Mouse (Mus musculus) heart, adult 2 months (tissue): Measurements from ENCODE around the gene Trappc2. TPM values are rescaled to one million over a fixed set of nuclear protein-coding genes. Genes with fewer than 3 reads are reported as not detected.

ENCODE experiments used
- DNase-seq, 2 experiments: peaks; one replicate each; pipeline ENCODE4 v3.0.0; 2021
- H3K27ac ChIP-seq: fragments of 200-600 bp; 2 replicates; pipeline ENCODE4 v1.8.1; 2022
- H3K27me3 ChIP-seq: fragments of 200-500 bp; 2 replicates; pipeline ENCODE4 v1.6.1; 2012; ENCODE audit warnings: mild to moderate bottlenecking, low read length, inconsistent platforms, mixed read lengths; ENCODE audit not compliant: control insufficient read depth, insufficient read depth
- H3K36me3 ChIP-seq: fragments of 200-500 bp; 2 replicates; pipeline ENCODE4 v1.6.1; 2012; ENCODE audit warnings: low read length, inconsistent platforms; ENCODE audit not compliant: control insufficient read depth, insufficient read depth
- H3K4me1 ChIP-seq: fragments of 200-500 bp; 2 replicates; pipeline ENCODE4 v1.6.1; 2011; ENCODE audit warnings: low read length; ENCODE audit not compliant: control insufficient read depth, insufficient read depth
- H3K4me3 ChIP-seq: fragments of 200-600 bp; 2 replicates; pipeline ENCODE4 v1.8.1; 2022
- H3K79me2 ChIP-seq: fragments of 200-500 bp; replicated peaks from 2 replicates; pipeline ENCODE4 v1.6.1; 2012; ENCODE audit warnings: mild to moderate bottlenecking, inconsistent platforms, low read length, moderate library complexity, mixed read lengths; ENCODE audit not compliant: control insufficient read depth, insufficient read depth
- H3K9ac ChIP-seq: fragments of 200-500 bp; 2 replicates; pipeline ENCODE4 v1.6.1; 2012; ENCODE audit warnings: low read depth, mild to moderate bottlenecking, control low read depth, inconsistent platforms, low read length, mixed read lengths
- CTCF ChIP-seq: fragments of 200-600 bp; IDR thresholded peaks from 2 replicates; pipeline ENCODE4 v1.8.1; 2022; ENCODE audit warnings: antibody characterized with exemption, mild to moderate bottlenecking, moderate library complexity
- EP300 ChIP-seq: fragments of 200-500 bp; IDR thresholded peaks from 2 replicates; pipeline ENCODE4 v1.6.1; 2011; ENCODE audit warnings: low read depth, low read length, control low read depth; ENCODE audit not compliant: insufficient read depth
- POLR2A ChIP-seq: fragments of 200-500 bp; IDR thresholded peaks from 2 replicates; pipeline ENCODE4 v1.6.1; 2011; ENCODE audit warnings: mild to moderate bottlenecking, low read depth, low read length, control low read depth; ENCODE audit not compliant: insufficient read depth
- WGBS: fragments of 180-500 bp; shearing (Covaris S2); methylation state at CpG from one replicate; pipeline ENCODE4 v1.1.7; 2018; 5-methylcytosine and 5-hydroxymethylcytosine counted together
- intact Hi-C: fragments of 180-260 bp; cut with DNase I; formaldehyde crosslinking; loops from one replicate; pipeline ENCODE4 v1.15.1; 2025
- polyA plus RNA-seq: library from polyadenylated mRNA; depleted of rRNA; stranded (reverse); fragments of >200 nt; gene quantifications from 2 replicates; pipeline ENCODE4 v1.2.3, GENCODE M21; 2012
- total RNA-seq, 2 experiments: library from RNA; stranded (reverse); gene quantifications; 2 replicates each; pipeline ENCODE4 v1.2.3; 2021

Trappc2 gene
- total and polyA plus RNA-seq, 3 experiments: 6.5 to 17.1 (median 12.0) TPM

- intact Hi-C loops: loop anchor here (5.0 kb wide), 1 partner anchor 33 kb away; the partner anchor contains the start of gene Rab9
- 58% methylated on average over 3 of the region's 3 CpGs for WGBS
These were observed 4.2 kb downstream of the Trappc2 start for GRCm38 (mm10) chrX:166444552-166444951.

GRCm38 (mm10) chrX:166453532-166453931, 13.2 kb downstream of the Trappc2 start:
- H3K9ac ChIP-seq: no peak overlapping the region
- WGBS: 48% methylated on average over 6 of the region's 6 CpGs
- no peaks in the 10 kb centered on the region for H3K27me3 ChIP-seq
- no peaks in the 10 kb centered on the region for H3K36me3 ChIP-seq
- no peak for DNase-seq
- intact Hi-C loops: no loop called here
- H3K79me2 ChIP-seq: no peaks in the 10 kb centered on the region
- H3K4me1 ChIP-seq: no peaks in the 10 kb centered on the region; the same call in 1 of the 2 replicates
- no peak overlapping the region for H3K27ac ChIP-seq
- no peak overlapping the region for H3K4me3 ChIP-seq
- TF ChIP-seq POLR2A (no peak), EP300 (no peak), CTCF (no peak)

More at GRCm38 (mm10) chrX:166444552-166444951, 4.2 kb downstream of the Trappc2 start:
- Histone ChIP-seq H3K27ac (no peak overlapping the region), H3K79me2 (no peaks in the 10 kb centered on the region), H3K4me1 (peaks cover 1% of the 10 kb centered on the region), H3K4me3 (no peak overlapping the region), H3K27me3 (no peaks in the 10 kb centered on the region), H3K36me3 (no peaks in the 10 kb centered on the region), H3K9ac (no peak overlapping the region)
- DNase-seq: no peak
- no peak for TF ChIP-seq EP300
- TF ChIP-seq POLR2A: no peak
- no peak for TF ChIP-seq CTCF

- DNase-seq: no peak
- TF ChIP-seq CTCF: peak; percentile 30; the same call in 1 of the 2 replicates
- no peak for TF ChIP-seq EP300
- Histone ChIP-seq H3K9ac (no peak overlapping the region), H3K27ac (no peak overlapping the region), H3K36me3 (no peaks in the 10 kb centered on the region), H3K79me2 (no peaks in the 10 kb centered on the region), H3K4me3 (no peak overlapping the region), H3K27me3 (no peaks in the 10 kb centered on the region), H3K4me1 (no peaks in the 10 kb centered on the region; the same call in 1 of the 2 replicates)
- WGBS: 77% methylated on average over 3 of the region's 3 CpGs
- intact Hi-C loops: no loop called here
These were observed 14.0 kb downstream of the Trappc2 start for GRCm38 (mm10) chrX:166454331-166454730.

- Histone ChIP-seq H3K36me3 (no peaks in the 10 kb centered on the region), H3K27me3 (no peaks in the 10 kb centered on the region), H3K4me1 (no peaks in the 10 kb centered on the region; the same call in 1 of the 2 replicates), H3K27ac (no peak overlapping the region), H3K79me2 (no peaks in the 10 kb centered on the region), H3K9ac (no peak overlapping the region), H3K4me3 (no peak overlapping the region)
- WGBS: 81% methylated on average over 1 of the region's 1 CpGs
- TF ChIP-seq POLR2A (no peak), CTCF (no peak), EP300 (no peak)
- DNase-seq: no peak
- intact Hi-C loops: no loop called here
These were observed 15.2 kb downstream of the Trappc2 start for GRCm38 (mm10) chrX:166455525-166455924.

- H3K27me3 ChIP-seq: no peaks in the 10 kb centered on the region
- no peaks in the 10 kb centered on the region for H3K79me2 ChIP-seq
- no peaks in the 10 kb centered on the region; the same call in 1 of the 2 replicates for H3K4me1 ChIP-seq
- no peak overlapping the region for H3K4me3 ChIP-seq
- H3K27ac ChIP-seq: no peak overlapping the region
- H3K36me3 ChIP-seq: no peaks in the 10 kb centered on the region
- no peak for TF ChIP-seq EP300
- no peak for TF ChIP-seq CTCF
- no peak for TF ChIP-seq POLR2A
- intact Hi-C loops: no loop called here
- no peak for DNase-seq
- H3K9ac ChIP-seq: no peak overlapping the region
- WGBS: 84% methylated on average over 7 of the region's 7 CpGs
These were observed 27.9 kb downstream of the Trappc2 start for GRCm38 (mm10) chrX:166468321-166468720.

- TF ChIP-seq POLR2A: no peak
- no peak for TF ChIP-seq EP300
- intact Hi-C loops: no loop called here
- 74% methylated on average over 6 of the region's 6 CpGs for WGBS
These were observed 32.2 kb downstream of the Trappc2 start for GRCm38 (mm10) chrX:166472612-166473011.

More at GRCm38 (mm10) chrX:166472612-166473011, 32.2 kb downstream of the Trappc2 start:
- H3K9ac ChIP-seq: no peak overlapping the region
- H3K27ac ChIP-seq: no peak overlapping the region
- no peaks in the 10 kb centered on the region; the same call in 1 of the 2 replicates for H3K4me1 ChIP-seq
- no peak overlapping the region for H3K4me3 ChIP-seq
- no peaks in the 10 kb centered on the region; the same call in 1 of the 2 replicates for H3K79me2 ChIP-seq
- peaks cover 9% of the 10 kb centered on the region for H3K36me3 ChIP-seq
- DNase-seq: no peak
- H3K27me3 ChIP-seq: no peaks in the 10 kb centered on the region
